Mouse (Mus musculus) frontal cortex, postnatal 25 days (tissue): ENCODE results near the gene Phlpp1.
"Not testable (repeated sequence)": the region's sequence is repeated elsewhere in the genome, so short reads cannot be mapped to it uniquely, and the experiment has no call there.

ENCODE experiments used
- DNase-seq, 2 experiments: peaks; one replicate each; pipeline ENCODE4 v3.0.0; 2022; ENCODE audit warnings: low spot score in 2 of 2

Phlpp1 gene

GRCm38 (mm10) chr1:106311830-106312229 lies 140.3 kb downstream of the Phlpp1 start:
- DNase-seq = not testable (repeated sequence)

- DNase-seq = no peak
Observed at GRCm38 (mm10) chr1:106314476-106314875, 142.9 kb downstream of the Phlpp1 start.

GRCm38 (mm10) chr1:106316641-106317304 lies 145.2 kb downstream of the Phlpp1 start:
- DNase-seq = no peak

DNA sequence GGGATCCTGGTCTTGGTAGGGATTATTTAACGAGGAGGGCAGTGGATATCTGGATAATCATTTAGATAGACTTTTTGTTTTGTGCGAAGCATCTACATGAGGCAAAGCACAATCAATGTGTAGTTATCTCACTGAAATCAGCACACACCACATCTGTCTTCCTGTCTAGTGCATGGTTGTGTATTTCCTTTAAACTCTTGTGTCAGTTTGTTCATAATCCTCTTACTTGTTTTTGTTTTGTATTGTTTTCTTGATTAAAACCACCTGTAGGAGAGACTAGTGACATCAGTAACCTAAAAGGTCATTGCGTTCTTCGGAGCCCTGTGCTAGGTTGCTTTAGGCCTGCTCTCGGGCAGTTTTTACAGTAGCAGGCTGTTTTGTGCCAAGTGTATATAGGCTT lies 146.8 kb downstream of the Phlpp1 start:
- DNase-seq = no peak

DNA sequence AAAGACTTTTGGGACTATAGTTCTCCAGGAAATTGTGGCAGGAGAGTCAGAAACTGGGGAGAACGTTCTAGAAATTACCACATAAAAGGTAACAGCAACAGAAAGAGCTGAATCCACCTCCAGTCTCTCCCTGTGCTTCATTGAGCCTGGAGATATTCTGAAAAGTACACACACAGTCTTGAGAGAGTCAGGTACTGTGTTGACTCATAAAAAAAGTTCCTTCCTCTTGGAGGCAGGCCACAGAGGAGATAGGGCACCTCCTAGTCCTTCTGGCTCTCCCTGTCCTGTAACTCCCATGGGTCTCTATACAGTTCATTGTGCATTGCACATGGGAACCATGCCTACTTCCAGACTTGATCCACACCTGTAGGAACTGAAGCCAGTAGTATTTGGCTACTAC lies 149.0 kb downstream of the Phlpp1 start:
- DNase-seq = no peak

- no peak for DNase-seq
Observed at GRCm38 (mm10) chr1:106321432-106322126, 150.0 kb downstream of the Phlpp1 start.

DNA sequence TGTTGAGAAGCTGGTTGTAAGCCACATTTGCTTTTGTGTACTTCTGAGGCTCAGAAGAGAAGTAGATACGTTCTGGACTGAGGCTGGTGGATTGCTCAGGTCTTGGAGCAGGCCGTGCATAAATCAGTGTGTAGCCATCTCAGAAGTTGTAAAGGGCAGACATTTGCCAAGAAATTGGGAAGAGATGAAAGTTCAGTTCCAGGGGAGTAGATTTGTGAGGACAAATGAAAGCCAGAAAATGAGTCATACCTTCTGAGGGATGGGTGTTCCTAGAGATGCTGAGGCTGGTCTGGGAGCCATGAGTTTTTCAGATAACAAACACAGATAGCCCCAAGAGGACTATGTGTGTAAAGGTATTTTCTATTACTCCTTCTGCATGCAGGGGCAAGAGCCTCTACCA lies 155.1 kb downstream of the Phlpp1 start:
- no peak for DNase-seq

DNA sequence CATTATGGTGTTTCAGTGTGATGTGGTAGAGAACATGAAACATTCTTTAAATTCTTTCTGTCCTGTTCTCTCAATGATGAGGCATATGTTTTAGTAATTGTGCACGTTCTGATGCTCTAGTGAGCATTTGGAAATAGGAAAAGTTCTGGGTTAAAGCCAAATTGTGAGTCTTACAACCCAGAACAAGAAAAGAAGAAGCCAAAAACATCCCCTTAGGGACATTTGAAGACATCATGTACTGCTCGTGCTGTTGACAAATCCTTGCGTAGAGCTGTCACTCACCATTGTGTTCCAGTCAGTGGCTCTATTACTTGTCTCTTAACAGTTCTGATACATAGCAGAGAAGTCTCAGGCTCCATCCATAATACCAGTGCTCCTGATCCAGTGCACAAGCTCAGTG lies 170.5 kb downstream of the Phlpp1 start:
- DNase-seq = no peak

- no peak for DNase-seq
Observed at GRCm38 (mm10) chr1:106345265-106345664, 173.7 kb downstream of the Phlpp1 start.

GRCm38 (mm10) chr1:106346776-106347175 lies 175.2 kb downstream of the Phlpp1 start:
- no peak for DNase-seq

DNA sequence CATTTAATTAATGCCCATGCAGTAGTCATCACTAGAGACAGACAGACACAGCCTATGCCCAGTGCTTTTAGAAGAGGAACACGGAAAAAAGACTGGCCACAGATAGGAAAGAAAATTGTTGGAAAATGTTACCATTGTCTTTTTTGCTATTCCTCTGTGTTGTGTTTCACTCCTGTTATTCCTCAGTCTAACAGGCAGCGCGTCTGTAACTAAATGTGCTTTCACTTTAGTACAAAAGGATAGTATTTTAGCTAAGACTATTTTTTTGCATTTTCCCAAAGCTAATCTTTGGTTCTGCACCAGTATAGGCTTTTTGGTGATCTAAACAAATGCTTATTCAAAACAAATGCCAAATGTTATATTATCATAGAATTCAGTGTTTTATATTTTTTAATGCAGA lies 177.6 kb downstream of the Phlpp1 start:
- DNase-seq = no peak

GRCm38 (mm10) chr1:106351512-106351911 lies 180.0 kb downstream of the Phlpp1 start:
- DNase-seq = no peak

GRCm38 (mm10) chr1:106352801-106353511 lies 181.4 kb downstream of the Phlpp1 start:
- DNase-seq = no peak

GRCm38 (mm10) chr1:106353993-106354392 lies 182.4 kb downstream of the Phlpp1 start:
- DNase-seq = no peak

DNA sequence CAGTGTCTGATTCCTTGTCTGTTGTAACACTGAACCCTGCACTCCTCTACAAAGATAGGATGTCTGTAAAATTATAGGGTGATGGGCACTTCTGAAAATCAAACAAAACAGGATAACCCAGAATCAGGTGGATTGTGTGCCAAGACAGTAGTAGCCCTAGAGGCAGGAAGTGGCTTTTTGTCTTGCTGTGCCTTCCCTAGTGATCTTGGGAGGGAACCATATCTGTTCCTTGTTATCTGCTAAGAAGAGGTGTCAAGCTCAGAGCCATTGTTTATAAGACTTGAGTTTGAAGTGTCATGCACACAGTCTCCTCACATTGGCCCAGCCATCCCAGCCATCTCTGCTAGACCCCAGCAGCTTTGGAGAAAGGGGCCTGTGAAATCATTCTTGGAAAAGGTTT lies 187.9 kb downstream of the Phlpp1 start:
- DNase-seq = no peak

- no peak for DNase-seq
Observed at GRCm38 (mm10) chr1:106362841-106363604, 191.5 kb downstream of the Phlpp1 start.

DNA sequence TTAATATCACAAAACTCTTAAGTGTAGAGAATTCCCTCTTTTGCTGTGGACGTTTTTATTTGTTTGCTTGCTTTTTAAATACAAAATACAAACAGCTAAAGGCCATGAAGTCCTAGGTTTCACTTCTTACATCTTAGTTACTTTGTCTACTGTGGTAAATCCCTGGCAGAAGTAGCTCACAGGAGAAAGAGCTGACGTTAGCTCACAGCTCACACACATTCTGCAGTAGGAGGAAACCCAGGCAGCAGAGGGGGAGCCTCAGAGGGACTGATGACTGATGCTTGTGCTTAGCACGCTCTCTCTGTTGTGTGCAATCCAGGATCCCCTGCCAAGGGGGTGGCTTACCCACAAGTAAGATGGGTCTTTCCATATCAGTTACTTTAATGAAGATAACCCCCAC lies 197.8 kb downstream of the Phlpp1 start:
- no peak for DNase-seq

GRCm38 (mm10) chr1:106372446-106372845 lies 200.9 kb downstream of the Phlpp1 start:
- DNase-seq = no peak

- no peak for DNase-seq
Observed at GRCm38 (mm10) chr1:106373656-106374055, 202.1 kb downstream of the Phlpp1 start.

DNA sequence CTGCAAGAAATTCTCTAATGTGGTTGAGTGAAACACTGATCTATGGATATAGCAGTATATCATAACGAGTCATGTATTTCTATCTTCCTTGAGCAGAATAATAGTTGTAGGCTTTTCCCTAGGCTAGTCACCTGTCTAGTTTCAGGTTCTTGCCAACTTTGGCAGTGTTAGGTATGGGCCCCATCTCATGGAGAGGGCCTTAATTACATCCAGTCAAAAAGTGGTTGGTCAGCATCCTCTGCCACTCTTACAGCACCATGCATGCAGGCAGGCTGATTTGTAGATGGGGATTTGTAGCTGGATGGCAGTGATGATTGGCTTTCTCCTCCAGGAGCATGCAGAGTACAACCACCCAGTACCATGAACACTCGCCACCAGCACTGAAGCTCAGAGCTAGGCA lies 202.7 kb downstream of the Phlpp1 start:
- DNase-seq = no peak

- no peak for DNase-seq
Observed at GRCm38 (mm10) chr1:106374971-106375370, 203.4 kb downstream of the Phlpp1 start.

DNA sequence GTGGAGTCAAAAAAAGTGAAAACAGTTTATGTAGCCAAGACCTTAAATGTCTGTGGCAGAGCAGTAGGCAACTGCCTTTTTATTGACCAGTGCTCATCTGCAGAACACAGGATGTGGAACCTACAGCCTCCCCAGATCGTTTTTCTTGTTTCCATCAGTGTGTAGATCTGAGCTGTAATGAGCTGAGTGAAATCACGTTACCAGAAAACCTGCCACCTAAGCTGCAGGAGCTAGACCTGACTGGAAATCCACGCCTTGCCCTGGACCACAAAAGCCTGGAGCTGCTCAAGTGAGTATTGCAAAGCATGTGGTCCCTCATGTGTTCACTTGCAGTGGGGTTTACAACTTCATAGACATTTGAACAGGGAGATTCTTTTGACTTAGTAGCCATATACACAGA lies 204.5 kb downstream of the Phlpp1 start:
- no peak for DNase-seq
